Mouse (Mus musculus) heart, embryonic 10.5 days (tissue): ENCODE measurements around the gene N4bp3. TPM values are rescaled to one million over a fixed set of nuclear protein-coding genes. Genes with fewer than 3 reads are reported as not detected.
A peak's percentile ranks its signal among the peaks of the same experiment; 100 is the strongest.
"Not testable (repeated sequence)": the region's sequence is repeated elsewhere in the genome, so short reads cannot be mapped to it uniquely, and the experiment has no call there.

ENCODE experiments used
- DNase-seq: peaks from one replicate; pipeline ENCODE4 v3.0.0-alpha.2; 2017; ENCODE audit warnings: low spot score
- H3K27ac ChIP-seq: fragments of 300-500 bp; sonication (generic); 2 replicates; pipeline ENCODE4 v1.5.1; 2016; ENCODE audit warnings: mild to moderate bottlenecking
- H3K27me3 ChIP-seq: fragments of 300-500 bp; sonication (generic); 2 replicates; pipeline ENCODE4 v1.6.1; 2016; ENCODE audit warnings: mild to moderate bottlenecking; ENCODE audit not compliant: poor library complexity, insufficient read depth, severe bottlenecking
- H3K36me3 ChIP-seq: fragments of 300-500 bp; sonication (generic); 2 replicates; pipeline ENCODE4 v1.6.1; 2016; ENCODE audit warnings: mild to moderate bottlenecking, moderate library complexity
- H3K4me1 ChIP-seq: fragments of 300-500 bp; sonication (generic); 2 replicates; pipeline ENCODE4 v1.6.1; 2016; ENCODE audit warnings: mild to moderate bottlenecking
- H3K4me3 ChIP-seq: fragments of 300-500 bp; sonication (generic); 2 replicates; pipeline ENCODE4 v1.5.1; 2016; ENCODE audit warnings: mild to moderate bottlenecking, moderate library complexity
- H3K9me3 ChIP-seq: fragments of 300-500 bp; sonication (generic); 2 replicates; pipeline ENCODE4 v1.6.1; 2016; ENCODE audit warnings: mild to moderate bottlenecking, moderate library complexity
- WGBS: fragments of 180-500 bp; shearing (Covaris S2); methylation state at CpG from one replicate; pipeline ENCODE4 v1.1.7; 2016; 5-methylcytosine and 5-hydroxymethylcytosine counted together
- polyA plus RNA-seq: library from polyadenylated mRNA; unstranded; fragments of >200 nt; fragmentation: Nextera tagmentation; extraction: Ambion mirVana; gene quantifications from 2 replicates; pipeline ENCODE4 v1.2.1, GENCODE M21; 2016

N4bp3 gene
- polyA plus RNA-seq, 1 experiment from 2014 or later, result 12.0 TPM

DNA sequence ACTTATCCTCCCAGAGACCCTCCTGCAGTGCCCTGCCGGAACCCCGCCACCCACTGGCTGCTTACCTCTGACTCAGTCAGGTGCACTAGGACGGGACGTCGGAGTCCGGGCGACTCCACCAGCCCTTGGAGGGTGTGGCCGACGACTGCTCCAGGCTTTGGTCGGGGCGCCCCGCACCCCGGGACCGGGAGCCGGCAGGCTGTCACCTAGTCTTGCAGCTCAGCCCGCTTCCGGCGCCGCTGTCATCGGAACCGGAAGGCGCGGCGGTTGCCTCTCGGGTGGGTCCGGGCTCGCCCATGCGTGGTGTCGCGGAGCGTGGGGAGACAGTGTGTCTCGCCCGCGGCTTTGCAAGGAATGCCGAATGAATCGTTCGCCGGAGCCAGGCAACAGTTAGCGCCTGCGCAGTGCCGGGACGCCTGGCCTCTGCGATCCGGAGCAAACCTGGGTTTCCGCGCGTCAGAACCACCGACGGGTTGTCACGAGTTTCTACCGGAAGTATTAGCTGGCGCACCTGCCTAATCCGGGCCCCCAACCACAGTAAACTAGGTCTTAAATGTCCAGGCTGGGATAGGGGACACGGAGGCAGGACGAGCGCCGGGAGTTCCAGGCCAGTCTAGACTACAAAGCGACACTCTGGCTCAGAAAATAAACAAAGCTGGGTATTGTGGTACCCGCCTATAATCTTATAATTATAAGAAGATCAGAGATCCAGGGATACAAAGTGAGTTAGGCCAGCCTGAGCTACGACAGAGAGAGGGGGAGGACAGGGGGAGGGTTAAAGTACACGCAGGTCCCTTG, 14.9 kb downstream of the N4bp3 start, which contains the start of gene Rmnd5b:
Gene Rmnd5b (minus strand): TSS at position 372 of the 798 bp plus-strand sequence.
- peak; percentile 92 for DNase-seq
- WGBS, result under 1% methylated on average over 61 of the region's 61 CpGs
- Histone ChIP-seq H3K36me3 (0 out of 2 replicates have a peak, but pooled peaks cover 6% of the 10 kb centered on the region), H3K4me1 (peaks cover 27% of the 10 kb centered on the region), H3K27ac (peak within 1 kb of the TSS; percentile 90), H3K4me3 (peak within 1 kb of the TSS; percentile 94), H3K9me3 (no peaks in the 10 kb centered on the region), H3K27me3 (no peaks in the 10 kb centered on the region)

DNA sequence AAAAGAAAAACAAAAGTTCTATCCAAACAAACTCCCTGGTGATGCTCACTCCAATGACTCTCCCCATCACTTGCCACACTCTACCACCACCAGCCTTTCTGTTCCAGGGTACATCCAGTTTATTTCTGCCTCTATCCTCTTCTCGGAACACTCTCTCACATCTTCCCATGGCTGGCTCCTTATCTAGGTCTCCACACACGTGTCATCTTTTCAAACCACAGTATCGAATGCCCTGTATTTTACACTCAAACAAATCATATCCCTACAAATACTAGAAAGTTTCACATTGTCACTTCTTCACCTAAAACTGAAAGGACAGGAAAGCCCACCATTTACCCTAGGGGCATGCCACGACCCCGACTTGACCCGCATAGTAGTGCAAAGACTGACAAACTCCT, 15.5 kb downstream of the N4bp3 start:
- Histone ChIP-seq H3K27ac (peak overlapping the region; percentile 90), H3K9me3 (no peaks in the 10 kb centered on the region), H3K4me1 (peaks cover 27% of the 10 kb centered on the region), H3K4me3 (peak overlapping the region; percentile 94), H3K27me3 (no peaks in the 10 kb centered on the region), H3K36me3 (0 out of 2 replicates have a peak, but pooled peaks cover 7% of the 10 kb centered on the region)
- WGBS, result 11% methylated on average over 6 of the region's 6 CpGs
- no peak for DNase-seq

DNA sequence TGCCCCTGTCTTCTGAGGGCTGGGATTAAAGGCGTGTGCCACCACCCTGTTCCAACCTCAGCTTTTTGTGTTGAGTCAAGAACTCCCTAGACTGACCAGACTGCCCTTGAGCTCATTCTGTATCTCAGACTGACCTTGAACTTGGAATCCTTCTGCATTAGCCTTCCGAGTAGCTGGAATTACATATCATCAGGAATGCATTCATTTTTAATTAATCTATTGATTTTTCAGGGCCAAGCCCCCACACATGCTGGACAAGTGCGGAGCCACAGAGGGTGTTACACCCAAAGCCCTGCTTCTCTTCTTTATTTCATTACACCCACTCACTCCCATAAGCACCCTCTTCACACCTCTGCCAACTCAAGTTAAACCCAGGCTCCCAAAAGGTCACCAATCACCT, 16.9 kb downstream of the N4bp3 start:
- Histone ChIP-seq H3K36me3 (peaks cover 16% of the 10 kb centered on the region), H3K4me1 (peaks cover 27% of the 10 kb centered on the region), H3K4me3 (no peak overlapping the region), H3K27ac (no peak overlapping the region), H3K9me3 (no peaks in the 10 kb centered on the region), H3K27me3 (no peaks in the 10 kb centered on the region)
- DNase-seq, result no peak
- WGBS, result 88% methylated on average over 3 of the region's 3 CpGs

DNA sequence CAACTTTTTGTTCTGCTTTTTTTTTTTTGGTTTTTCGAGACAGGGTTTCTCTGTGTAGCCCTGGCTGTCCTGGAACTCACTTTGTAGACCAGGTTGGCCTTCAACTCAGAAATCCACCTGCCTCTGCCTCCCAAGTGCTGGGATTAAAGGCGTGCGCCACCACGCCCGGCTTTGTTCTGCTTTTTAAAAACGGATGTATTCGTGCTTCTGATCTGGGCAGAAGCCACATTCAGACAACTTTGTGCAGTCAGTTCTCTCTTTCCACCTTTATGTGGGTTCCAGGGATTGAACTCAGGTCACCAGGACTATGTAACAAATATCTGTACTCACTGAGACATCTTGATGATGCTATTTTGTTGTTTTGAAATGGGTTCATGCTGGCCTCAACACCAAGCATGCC, 17.4 kb downstream of the N4bp3 start:
- DNase-seq, H3K27me3 ChIP-seq, H3K27ac ChIP-seq, H3K4me3 ChIP-seq, H3K9me3 ChIP-seq: not testable (repeated sequence)
- peaks cover 19% of the 10 kb centered on the region for H3K36me3 ChIP-seq
- peaks cover 27% of the 10 kb centered on the region for H3K4me1 ChIP-seq
- 88% methylated on average over 7 of the region's 7 CpGs for WGBS

DNA sequence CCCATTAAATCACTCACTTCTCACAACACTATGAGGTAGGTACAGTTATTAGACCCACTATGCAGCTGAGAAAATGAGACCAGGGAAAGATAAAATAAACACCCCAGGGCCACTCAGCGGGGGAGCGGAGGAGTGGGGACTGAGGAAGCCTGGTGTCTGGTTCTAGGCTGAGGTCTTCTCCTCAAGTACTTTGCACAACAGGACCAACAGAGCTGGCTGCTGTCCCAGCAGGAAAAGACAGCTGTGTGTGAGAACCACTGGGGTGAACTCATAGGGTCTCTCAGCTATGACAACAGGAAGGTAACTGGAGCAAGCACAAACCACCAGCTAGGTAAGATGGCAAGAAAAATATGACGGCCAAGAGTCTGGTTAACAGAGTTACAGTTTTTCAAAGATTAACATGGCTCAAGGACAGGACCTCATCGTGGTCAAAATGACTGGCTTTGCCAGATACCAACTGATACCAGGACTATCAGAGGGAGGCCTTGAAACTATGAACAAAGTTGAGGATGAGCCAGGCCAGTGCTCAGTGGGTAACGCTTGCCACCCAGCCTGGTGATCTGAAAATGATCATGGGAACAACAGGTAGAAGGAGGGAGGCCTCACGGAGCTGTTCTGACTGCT, 18.4 kb downstream of the N4bp3 start:
- 78% methylated on average over 6 of the region's 6 CpGs for WGBS
- no peak overlapping the region for H3K27ac ChIP-seq
- H3K9me3 ChIP-seq, result no peaks in the 10 kb centered on the region
- peaks cover 29% of the 10 kb centered on the region for H3K36me3 ChIP-seq
- no peaks in the 10 kb centered on the region for H3K27me3 ChIP-seq
- DNase-seq, result no peak
- H3K4me3 ChIP-seq, result no peak overlapping the region
- H3K4me1 ChIP-seq, result peaks cover 21% of the 10 kb centered on the region

DNA sequence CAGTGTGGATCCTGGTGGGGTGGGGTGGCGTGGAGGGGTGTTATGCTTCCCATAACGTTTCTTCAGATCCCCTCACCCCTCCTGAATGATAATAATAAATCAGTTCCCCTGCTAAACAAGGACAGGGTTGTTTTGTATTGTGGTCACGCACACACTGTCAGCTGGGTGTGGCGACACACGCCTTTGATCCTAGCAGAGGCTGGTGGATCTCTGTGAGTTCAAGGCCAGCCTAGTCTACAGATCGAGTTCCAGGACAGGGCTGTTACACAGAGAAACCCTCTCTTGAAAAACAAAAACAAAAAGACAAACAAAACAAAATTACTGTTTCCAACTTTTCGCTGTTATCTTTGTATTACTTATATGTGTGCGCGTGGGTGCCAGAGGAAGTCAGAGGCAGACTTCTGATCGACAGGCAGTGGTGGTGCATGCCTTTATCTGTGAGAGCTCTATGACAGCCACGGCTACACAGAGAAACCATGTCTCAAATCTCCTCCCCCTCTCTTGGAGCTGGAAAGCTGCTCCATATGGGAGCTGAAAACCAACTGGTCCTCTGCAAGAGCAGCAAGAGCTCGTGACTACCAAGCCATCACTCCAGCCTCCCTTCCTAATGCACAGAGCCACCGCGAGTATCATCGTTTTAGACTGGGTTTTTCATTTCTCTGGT, 20.9 kb downstream of the N4bp3 start:
- no peak for DNase-seq
- WGBS, result 78% methylated on average over 15 of the region's 15 CpGs
- H3K9me3 ChIP-seq, result no peaks in the 10 kb centered on the region
- no peak overlapping the region for H3K27ac ChIP-seq
- peaks cover 53% of the 10 kb centered on the region for H3K36me3 ChIP-seq
- peaks cover 19% of the 10 kb centered on the region; the same call in 1 of the 2 replicates for H3K4me1 ChIP-seq
- H3K27me3 ChIP-seq, result no peaks in the 10 kb centered on the region
- H3K4me3 ChIP-seq, result no peak overlapping the region

DNA sequence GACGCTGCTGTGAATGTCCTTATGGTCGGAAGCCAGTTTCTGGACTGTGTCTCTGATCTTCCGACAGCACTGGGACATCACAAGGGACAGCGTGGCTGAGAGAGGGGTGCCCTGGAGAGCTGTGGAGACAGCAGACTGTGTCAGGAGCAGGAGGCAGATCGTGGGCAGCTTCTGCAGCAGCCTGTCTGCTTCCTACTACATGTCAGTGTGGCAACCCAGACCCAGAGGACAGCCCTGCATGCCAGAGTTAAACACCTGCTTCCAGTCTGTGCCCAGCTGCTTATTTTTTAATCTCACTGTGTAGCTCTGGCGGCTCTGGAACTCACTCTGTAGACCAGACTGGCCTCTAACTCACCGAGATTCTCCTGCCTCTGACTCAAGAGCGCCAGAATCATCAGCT, 22.7 kb downstream of the N4bp3 start:
- Histone ChIP-seq H3K4me3 (no peak overlapping the region), H3K27me3 (no peaks in the 10 kb centered on the region), H3K27ac (no peak overlapping the region), H3K4me1 (0 out of 2 replicates have a peak, but pooled peaks cover 10% of the 10 kb centered on the region), H3K36me3 (peaks cover 70% of the 10 kb centered on the region), H3K9me3 (no peaks in the 10 kb centered on the region)
- WGBS, result 87% methylated on average over 8 of the region's 8 CpGs
- DNase-seq, result no peak

DNA sequence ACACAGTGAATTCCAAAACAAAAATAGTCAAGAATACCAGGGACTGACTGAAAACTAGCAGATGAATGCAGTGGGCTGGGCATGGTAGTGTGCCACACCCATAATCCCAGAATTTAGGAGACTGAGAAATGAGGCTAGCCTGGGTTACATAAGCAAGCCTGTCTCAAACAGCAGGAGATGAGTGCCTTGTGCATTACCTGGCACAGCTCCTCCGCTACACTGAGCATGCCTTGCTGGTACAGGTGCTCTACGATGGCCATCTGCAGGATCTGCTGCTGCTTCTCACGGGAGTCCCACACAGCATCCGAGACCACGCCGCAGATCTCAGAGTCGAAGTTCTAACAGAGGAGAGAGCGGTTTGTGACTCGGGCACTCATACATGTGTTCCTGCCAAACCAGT, 23.2 kb downstream of the N4bp3 start:
- DNase-seq, result no peak
- H3K27me3 ChIP-seq, result no peaks in the 10 kb centered on the region
- H3K36me3 ChIP-seq, result peaks cover 75% of the 10 kb centered on the region
- WGBS, result 87% methylated on average over 9 of the region's 9 CpGs
- H3K4me1 ChIP-seq, result 0 out of 2 replicates have a peak, but pooled peaks cover 10% of the 10 kb centered on the region
- H3K9me3 ChIP-seq, result no peaks in the 10 kb centered on the region
- H3K4me3 ChIP-seq, result no peak overlapping the region
- H3K27ac ChIP-seq, result no peak overlapping the region

DNA sequence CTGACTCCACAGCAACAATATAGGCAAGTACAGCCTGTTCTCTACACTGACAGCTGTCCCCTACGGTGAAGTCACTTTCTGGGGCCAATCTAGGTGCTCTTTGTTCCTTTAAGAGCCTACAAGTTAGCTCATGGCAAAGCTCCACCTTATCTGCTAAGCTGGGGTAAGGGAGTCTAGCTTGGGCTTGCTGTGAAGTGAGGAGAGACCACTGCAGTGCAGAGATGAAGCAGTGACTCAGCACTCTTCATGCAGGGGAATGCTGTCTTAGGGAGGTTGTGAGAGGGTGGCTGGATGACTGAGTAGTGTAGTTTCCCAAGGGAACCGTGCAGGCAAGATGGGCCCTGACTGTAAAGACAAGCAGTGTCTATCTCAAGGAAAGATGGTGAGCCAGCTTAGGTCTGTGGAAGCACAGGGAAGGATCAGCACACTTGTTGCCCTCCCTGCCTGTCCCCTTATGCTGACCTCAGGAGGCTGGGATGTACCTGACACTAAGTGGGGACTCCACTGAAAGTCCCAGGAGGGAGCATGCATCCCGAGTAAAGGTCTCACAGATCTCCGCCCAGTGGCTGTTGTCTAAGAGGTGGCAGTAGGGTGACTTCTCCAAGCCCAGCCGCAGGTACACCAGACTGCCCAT, 25.3 kb downstream of the N4bp3 start:
- peaks cover 25% of the 10 kb centered on the region for H3K4me1 ChIP-seq
- H3K27ac ChIP-seq, result no peak overlapping the region
- no peaks in the 10 kb centered on the region for H3K9me3 ChIP-seq
- 76% methylated on average over 5 of the region's 5 CpGs for WGBS
- H3K36me3 ChIP-seq, result peaks cover 82% of the 10 kb centered on the region
- H3K27me3 ChIP-seq, result no peaks in the 10 kb centered on the region
- no peak overlapping the region for H3K4me3 ChIP-seq
- DNase-seq, result no peak

DNA sequence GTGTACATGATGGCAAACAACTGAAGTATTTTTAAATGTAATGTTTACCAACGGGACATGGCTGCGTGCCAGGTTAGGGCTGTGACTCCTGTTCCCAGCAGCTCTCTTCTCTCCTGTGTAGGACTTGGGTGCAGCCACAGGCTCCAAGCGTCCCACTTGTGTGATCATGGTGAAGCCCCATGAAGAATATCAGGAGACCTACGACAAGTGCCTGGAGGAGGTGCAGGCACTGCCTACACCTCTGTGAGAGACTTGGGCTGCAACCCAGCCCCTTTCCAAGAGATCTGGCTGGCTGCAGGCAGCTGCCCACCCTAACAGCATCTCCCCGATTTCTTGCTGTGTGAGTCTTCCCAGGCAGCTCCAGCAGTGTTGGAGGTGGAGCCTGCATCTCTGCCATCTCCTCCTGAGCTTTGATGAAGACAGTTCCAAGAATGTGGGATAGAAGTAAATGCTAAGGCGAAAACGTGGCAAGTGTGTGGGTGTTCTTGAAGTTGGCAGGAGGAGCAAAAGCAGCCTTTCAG, 27.6 kb downstream of the N4bp3 start:
- Histone ChIP-seq H3K4me3 (no peak overlapping the region), H3K27me3 (no peaks in the 10 kb centered on the region), H3K36me3 (peaks cover 68% of the 10 kb centered on the region), H3K9me3 (no peaks in the 10 kb centered on the region), H3K27ac (no peak overlapping the region), H3K4me1 (peaks cover 27% of the 10 kb centered on the region)
- DNase-seq, result no peak
- WGBS, result 86% methylated on average over 7 of the region's 7 CpGs

DNA sequence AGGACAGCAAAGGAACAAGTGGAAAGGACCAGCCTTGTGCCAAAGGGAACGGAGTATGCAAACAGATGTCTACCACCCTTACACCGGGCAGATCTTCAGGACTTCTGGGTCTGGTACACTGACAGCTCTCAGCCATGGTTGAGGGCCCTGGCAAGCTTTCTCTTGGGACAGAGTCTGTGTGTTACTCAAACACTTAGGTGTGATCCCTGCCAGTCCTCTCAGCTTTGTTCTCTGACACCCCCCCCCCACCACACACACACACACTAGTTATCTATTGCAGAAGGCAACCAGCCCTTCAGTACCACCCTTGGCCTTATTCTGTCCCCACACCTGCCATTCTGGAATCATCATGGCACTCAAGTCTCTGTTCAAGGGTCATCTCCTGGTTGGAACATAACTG, 28.9 kb downstream of the N4bp3 start:
- H3K4me1 ChIP-seq, result peaks cover 30% of the 10 kb centered on the region
- DNase-seq, result no peak
- H3K4me3 ChIP-seq, result no peak overlapping the region
- no peaks in the 10 kb centered on the region for H3K27me3 ChIP-seq
- WGBS, result 97% methylated on average over 2 of the region's 2 CpGs
- peaks cover 55% of the 10 kb centered on the region for H3K36me3 ChIP-seq
- no peaks in the 10 kb centered on the region for H3K9me3 ChIP-seq
- H3K27ac ChIP-seq, result no peak overlapping the region

DNA sequence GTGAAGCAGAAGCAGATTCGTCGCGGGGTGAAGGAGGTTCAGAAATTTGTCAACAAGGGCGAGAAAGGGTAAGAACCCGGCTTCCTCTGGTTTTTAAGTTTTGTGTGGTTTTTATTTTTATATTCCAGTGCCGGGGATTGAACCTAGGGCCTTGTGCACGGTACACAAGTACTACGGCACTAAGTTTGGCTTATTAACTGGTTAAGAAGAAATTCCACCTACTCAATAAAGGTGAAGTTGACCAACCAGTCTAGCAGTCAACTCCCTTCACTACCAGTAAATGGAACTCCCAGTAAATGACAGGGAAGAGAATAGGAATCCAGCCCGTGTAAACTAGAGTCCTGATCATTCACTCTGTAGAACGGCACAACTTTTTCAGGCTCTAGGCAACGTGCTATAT, 30.6 kb downstream of the N4bp3 start:
- no peak for DNase-seq
- H3K27me3 ChIP-seq, result no peaks in the 10 kb centered on the region
- 1% methylated on average over 11 of the region's 11 CpGs for WGBS
- H3K4me1 ChIP-seq, result peaks cover 29% of the 10 kb centered on the region
- peaks cover 39% of the 10 kb centered on the region for H3K36me3 ChIP-seq
- peak overlapping the region; percentile 89 for H3K27ac ChIP-seq
- peak overlapping the region; percentile 91 for H3K4me3 ChIP-seq
- no peaks in the 10 kb centered on the region for H3K9me3 ChIP-seq
